Mouse (Mus musculus): ENCODE measurements around the gene Spag7.

Gene Spag7

DNA sequence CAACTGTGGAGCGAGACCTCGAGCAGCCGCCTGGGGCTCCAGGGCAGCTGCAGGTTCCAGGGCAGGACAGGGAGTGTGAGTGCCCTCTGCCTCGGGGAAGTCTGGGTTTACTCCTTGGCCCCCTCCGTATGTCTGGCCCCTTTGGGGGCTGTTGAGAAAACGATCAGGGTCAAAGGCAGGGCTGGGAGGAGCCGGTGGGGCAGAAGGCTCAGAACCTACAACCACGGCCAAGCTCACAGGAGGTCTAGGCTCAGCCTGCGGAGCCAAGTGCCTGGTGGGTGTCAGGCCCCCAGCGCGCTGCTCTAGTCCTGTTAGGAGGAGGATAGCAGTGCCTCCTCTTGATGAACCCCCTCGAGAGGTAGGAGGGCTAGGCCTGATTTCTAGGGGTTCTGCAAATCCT is 12.0 kb upstream of the Spag7 start:
- DNase-seq (ENCODE audit: low spot score in 2 of 2) = no peak

DNA sequence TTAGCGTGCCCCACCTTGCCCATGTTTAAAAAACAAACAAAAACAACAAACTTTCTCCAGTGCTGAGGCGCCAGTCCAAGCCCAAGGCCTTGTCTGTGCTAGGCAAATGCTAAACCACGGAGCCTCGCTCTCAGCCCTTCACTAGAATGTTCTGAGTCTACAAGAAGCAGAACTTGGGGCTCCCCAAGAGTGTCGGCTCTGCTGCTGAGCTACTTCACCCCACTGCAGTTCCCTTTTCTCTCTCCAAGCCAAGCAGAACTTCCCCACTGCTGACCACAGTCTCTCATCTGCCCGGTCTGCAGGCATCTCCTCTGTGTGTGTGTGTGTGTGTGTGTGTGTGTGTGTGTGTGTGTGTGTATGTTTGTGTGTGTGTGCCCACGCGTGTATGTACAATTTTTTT is 10.7 kb upstream of the Spag7 start:
- peak in 1 of 2 experiments; percentile 40 for DNase-seq (ENCODE audit: low spot score in 2 of 2)

DNA sequence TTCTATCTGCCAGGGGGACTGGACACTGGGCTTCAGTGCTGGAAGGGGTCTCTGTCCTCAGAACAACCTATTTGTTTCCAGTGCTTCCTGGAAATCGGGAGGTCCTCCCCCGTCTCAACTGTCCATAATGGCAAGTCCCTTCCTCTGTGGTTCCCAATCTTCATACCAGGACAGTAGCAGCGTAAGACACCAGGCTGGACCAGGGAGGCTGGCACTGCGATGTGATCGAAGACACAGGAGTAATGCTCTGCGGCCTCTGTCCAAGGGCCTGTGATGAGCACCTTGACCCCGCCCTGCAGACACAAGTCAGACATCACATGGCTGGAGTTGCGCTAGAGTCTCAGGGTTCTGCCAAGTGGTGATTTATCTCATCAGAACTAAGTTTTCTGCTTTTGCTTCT is 10.1 kb upstream of the Spag7 start:
- DNase-seq (ENCODE audit: low spot score in 2 of 2) = no peak

DNA sequence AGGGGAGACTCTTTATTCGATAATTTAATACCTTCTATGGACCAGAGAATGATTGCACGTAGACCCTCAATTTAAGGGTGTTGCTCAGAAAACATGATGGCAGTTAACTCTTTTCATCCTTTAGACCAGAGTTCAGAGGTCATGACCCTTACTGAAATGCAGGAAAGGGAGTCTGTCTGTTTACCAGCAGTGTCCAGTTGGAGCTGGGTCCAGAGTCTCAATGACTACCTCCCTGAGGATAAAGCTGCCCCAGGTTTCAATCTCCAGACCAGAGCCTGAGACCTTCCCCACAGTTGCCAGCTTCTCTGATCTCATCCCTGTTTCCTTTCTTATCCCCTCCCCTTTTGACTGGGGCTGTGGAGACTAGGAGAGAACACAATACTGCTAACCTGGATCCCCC is 9.4 kb upstream of the Spag7 start:
- no peak for DNase-seq (ENCODE audit: low spot score in 2 of 2)

DNA sequence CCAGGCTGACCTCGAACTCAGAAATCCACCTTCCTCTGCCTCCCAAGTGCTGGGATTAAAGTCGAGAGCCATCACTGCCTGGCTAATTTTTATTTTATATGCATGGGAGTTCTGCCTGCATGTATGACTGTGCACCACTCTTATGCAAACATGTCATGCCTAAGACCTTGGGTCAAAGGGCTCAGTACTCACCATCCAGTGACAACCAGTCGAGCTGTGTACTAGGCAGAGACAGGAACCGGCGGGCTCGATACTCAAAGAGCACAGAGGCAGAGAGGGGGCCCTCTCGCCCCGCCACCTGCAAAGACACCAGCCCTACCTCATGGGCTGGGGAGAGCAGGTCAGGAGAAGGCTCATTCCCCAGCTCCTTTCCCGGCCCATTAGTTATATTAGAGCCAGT is 8.9 kb upstream of the Spag7 start:
- DNase-seq (ENCODE audit: low spot score in 2 of 2) = no peak

DNA sequence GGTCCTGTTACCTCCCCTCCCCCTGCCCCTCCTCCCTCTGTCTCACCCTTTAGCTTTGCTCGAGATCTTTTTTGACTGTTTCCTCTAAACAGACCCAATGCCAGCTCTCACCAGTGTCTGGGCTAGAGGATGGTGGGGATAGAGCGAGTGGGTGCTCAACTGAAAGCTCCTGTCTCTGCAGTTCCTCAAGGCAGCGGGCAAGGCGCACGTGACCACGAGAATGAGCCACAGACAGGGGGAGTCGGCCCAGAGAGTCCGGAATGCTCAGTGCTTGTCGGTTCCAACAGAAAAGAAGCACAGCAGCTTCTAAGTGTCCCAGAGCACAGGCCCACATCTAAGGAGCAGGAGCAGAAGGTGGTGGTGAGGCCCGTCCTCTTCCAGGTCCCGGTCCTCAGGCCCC is 5.3 kb upstream of the Spag7 start:
- DNase-seq (ENCODE audit: low spot score in 2 of 2) = no peak

DNA sequence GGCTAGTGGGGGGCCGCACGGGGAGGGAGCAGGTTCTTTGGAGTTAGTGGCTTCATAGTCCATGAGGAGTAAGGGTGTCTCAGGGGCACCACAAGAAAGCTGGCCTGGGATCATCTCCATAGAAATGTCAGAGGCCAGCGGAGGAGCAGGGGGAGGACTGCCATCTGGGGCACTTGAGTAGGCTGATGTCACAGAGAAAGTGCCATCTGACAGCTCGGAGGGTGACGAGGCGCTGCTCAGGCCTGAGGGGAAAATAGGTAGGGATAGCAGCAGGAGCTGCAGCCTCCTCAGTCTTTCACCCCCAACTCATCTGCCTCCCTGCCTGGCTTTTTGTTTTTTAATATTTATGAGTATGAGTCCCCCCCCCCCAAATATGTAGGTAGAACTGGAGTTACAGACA is 4.8 kb upstream of the Spag7 start:
- DNase-seq (ENCODE audit: low spot score in 2 of 2) = no peak

DNA sequence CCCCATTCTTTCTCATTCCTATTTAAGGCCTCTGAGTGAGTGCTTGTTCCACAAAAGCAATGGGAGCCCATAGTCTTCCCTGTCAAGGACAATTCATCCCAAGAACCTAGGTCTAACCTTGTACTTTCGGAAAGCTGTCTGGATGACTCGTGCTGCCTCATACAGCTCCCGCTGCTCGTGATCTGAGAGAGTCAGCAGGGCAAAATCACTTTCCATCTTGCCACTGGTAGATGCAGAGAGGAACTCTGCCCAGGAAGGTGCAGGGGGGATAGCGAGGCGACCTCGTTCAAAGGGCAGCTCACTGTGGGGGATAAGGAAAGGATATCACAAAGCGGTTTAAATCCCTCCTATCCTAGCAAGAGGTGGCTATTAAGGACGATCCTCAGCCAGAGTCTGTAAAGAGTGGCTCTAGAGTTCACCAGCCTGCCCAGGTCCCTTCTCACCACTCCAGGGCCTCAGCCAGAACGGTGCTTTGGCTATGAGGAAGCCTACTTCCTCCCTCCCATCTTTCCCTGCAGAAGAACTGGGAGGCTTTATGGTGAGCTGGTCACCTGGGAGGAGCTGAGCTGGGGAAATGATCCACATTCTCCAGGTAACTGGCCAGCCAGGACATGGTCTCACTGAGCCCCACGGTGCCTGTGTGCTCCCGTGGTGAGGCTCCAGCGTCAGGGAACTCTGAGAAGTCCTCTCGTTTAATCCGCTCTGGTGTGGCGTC is 2.3 kb upstream of the Spag7 start:
- DNase-seq (ENCODE audit: low spot score in 2 of 2) = no peak

DNA sequence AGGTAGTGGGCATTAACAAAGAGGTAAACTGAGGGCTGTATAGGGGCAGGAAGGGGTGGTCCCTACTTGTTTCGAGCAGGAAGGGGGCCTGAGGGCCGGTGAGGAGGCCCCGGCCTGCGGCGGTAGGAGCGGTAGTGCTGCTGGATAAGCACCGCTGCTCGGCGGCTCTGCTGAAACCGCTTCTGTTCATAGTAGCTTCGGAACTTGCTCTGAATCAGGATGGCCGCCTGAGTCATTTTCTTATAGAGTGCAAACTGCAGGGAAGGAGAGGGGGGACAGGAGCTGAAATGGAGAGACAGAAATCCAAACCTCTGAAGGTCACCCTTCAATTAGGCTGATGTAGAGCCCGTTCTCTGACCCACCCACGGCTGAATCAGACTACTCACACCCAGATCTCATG is 1.3 kb upstream of the Spag7 start:
- DNase-seq (ENCODE audit: low spot score in 2 of 2) = no peak

DNA sequence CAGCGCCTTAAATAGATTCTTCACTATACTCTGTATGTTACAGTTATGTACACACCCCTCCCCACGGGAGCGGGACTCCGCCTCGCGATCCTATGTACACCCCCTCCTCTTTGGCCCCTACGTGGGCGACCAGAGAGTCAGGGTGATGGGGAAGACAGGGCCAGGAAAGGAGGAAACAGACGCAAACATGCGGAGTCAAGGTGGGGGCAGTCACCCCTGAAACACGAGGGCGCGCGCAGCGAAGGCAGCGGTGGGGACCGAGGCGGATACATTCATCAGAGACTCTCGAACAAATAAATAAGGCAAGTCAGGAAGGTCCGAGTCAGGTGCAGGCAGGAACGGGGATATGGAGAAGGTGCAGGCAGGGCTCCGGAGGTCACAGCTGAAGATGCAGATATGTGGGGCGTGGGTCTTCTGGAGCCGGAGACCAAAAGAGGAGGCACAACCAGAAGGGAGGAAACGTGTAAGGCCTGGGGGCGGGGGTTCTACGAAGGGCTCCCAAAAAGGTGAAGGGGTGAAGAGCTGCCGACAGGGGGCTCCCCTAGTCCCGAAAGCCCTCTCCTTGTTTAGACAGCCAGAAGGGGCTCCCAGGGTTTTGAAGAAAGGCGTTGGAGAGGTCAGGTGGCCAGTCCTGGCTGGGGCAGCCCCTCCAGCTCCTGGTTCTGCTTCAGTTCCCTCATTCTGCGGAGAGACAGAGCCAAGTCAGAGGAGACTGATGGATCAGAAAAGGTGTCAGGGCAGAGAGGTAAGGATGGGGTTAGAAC is 548 bp upstream of the Spag7 start:
- peak; percentile 64 to 75 for DNase-seq (ENCODE audit: low spot score in 2 of 2)

DNA sequence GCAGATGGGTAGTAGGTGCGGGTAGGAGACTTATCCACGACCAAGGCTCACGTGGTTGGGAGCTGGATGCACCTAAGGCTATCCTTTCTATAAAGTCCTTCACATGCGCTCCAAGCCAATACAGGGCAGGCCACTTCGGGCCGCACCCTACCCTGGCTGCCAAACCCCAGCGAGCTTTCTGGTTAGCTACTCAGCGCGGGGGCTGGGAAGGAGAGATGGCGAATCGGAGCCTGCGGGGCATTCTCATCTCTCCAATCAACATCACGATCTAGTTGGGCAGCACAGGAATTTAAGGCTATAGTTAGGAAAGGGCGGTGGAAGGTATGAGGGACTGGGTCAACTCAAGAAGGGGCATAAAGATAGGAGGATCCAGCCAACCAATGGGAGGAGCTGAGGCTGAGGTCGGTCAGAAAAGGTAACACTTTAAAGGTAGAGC is 863 bp downstream of the Spag7 start:
- DNase-seq (ENCODE audit: low spot score in 2 of 2) = peak; percentile 39 to 47

DNA sequence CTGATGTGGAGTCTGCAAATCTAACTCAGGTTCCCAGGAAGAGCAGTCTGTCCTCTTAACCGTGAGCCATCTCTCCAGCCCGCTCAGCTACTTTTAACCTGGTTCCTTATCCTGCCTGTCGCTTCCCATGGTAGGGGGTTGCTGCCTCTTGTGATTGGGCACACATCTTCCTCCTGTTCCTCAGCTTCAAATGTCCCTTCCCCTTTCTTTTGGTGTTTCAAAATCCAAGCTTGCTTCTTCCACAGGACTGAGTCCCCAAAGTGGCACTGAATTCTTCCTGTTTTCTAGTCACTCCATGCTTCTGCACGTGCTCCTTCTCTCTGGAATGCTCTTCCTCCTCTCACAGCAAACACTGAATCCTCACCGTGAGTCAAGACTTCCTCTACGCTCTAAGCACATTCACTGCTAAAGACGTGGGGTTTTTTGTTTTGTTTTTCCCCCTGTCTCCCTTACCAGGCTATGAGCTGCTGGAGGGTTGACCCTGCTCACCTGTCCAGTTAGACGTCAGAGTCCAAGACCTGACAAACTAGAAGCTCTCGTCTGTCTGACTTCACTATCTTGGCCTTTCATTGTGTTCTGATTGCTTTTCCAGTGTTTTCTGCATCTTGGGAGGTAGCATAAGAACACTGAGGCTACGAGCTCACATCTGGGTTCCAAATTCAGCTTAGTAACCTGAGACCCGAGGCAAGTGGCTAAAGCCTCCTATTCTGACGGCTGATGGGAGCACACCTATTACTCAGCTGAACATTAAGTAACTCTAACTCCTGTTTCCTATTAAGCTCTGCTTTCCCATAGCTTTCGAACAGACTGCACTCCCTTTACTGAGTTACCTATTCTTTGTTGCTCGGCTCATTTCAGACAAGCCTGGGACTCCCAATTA is 1.7 kb downstream of the Spag7 start:
- no peak for DNase-seq (ENCODE audit: low spot score in 2 of 2)

DNA sequence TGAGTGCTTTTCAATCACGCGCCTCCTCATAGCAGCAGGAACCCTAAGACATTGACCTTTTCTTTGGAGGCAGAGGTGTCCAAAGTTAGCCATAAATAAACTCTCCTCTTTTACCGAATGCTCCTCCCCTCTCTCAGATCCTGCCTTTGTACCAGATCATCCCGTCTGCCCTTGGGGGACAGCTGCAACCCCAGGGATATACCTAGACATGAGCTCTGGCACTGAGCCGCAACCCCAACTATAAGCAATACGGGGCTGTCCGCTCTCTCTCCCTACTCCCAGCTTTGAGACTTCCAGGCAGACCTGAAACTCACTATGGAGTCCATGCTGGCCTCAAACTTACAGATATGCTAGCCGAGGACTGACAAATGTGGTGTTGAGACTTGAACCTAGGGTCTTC is 2.5 kb downstream of the Spag7 start:
- no peak for DNase-seq (ENCODE audit: low spot score in 2 of 2)

DNA sequence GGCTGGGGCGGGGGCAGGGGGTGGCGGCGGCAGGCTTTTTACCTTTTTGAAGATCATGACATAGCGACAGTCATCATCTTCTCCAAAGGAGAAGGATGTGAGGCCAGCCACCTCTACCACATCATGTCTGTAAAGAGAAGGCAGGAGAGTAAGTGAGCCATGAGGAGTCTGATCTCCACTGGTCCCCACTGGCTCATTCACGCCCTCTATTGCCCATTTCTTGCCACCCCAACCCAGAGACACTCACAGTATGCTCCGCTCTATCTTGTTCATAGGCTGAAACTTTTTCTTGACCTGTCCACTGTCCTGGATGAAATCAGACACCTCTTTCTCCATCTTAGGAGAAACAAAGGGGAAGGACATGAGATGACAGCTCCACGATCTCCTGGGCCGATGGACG is 4.5 kb downstream of the Spag7 start:
- DNase-seq (ENCODE audit: low spot score in 2 of 2) = no peak

DNA sequence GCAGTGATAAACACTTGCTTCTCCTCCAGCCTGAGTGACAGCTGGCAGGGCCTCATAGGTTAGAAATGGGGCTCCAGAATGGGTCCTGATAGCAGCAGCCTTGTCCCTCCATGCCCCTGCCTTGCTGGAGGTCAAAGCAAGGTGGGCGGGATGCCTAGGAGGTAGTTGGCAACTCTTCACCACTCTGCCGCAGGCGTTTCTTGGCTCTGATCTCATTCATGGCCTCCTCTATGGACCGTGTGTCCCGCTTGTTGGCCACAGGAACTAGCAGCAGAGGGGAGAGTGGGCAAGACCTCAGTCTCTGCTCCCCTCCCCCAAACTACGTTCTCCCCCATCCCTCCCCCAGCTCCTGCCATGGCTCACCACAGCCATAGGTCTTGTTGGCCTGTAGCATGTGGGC is 5.3 kb downstream of the Spag7 start:
- DNase-seq (ENCODE audit: low spot score in 2 of 2) = no peak

DNA sequence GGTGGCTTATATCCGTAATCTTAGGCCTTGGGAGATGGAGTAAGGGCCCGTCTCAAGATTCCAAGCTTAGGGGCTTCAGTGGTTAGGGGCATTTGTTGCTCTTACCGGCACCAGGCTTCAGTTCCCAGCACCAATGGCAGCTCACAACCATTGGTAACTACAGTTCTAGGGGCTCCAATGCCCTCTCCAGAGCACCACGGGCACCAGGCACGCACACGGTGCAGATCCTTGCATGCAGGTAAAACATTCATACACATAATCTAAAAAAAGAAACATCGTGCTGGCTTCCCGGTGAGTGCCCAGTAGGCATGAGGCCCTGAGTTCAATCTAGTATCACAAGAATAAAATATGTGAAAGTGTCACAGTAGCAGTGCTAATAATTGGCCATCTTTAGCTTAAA is 6.1 kb downstream of the Spag7 start:
- DNase-seq (ENCODE audit: low spot score in 2 of 2) = no peak

DNA sequence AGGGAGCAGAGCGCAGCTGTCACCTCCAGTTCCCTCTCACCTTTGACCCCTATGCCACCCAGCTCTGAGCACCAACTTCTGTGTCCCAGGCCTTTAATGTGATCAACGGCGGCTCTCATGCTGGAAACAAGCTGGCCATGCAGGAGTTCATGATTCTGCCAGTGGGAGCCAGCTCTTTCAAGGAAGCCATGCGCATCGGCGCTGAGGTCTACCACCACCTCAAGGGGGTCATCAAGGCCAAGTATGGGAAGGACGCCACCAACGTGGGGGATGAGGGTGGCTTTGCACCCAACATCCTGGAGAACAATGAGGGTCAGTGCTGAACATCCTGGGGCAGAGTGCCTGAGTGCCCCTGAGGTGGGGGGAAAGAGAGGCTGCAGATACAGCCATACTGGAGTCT is 8.6 kb downstream of the Spag7 start:
- DNase-seq (ENCODE audit: low spot score in 2 of 2) = no peak

DNA sequence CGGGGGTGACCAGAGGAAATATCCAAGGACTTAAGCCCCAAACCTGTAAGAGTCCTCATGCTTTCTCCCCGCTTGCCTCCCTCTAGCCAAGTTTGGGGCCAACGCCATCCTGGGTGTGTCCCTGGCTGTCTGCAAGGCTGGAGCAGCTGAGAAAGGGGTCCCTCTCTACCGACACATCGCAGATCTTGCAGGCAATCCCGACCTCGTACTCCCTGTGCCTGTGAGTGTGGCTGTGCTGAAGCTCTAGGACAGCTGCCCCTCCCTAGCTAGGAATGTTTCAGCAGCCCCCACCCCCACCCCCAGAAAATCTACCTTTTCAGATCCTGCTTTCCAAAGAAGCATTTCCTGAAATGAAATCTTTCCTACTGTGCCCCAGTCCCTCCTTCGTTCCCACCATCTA is 10.3 kb downstream of the Spag7 start:
- no peak for DNase-seq (ENCODE audit: low spot score in 2 of 2)

DNA sequence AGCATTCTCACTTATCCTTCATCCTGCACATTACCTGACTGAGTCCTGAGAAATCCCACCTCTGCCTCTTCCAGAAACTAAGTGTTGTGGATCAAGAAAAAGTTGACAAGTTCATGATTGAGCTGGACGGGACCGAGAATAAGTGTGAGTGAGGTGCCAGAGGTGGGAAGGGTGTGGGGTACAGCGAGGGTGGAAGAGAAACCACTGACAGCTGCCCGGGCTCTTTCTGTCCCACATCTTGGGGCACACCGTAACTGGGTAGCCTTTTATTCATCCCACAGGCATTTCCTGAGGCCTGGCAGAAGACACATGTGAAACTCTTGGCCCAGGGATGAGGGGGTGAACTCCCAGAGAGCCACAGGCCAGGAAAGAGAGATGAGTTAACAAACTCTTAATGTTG is 10.7 kb downstream of the Spag7 start:
- no peak for DNase-seq (ENCODE audit: low spot score in 2 of 2)

DNA sequence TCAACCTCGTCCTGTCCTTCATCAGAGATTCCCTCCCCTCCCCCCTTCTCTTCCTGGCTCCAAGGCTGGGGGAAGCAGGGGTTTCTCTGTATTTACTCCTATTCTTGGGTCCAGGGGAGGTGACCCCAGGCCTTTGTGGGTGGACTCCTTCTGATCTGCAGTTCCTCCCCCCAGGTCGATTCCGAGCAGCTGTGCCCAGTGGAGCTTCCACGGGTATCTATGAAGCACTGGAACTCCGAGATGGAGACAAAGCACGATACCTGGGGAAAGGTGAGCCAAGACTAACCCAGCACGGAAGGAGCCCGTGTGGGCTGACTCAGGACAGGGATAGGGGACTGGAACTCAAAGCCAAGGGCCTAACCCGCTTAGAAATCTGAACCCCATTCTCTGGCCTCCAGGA is 11.2 kb downstream of the Spag7 start:
- no peak for DNase-seq (ENCODE audit: low spot score in 2 of 2)

DNA sequence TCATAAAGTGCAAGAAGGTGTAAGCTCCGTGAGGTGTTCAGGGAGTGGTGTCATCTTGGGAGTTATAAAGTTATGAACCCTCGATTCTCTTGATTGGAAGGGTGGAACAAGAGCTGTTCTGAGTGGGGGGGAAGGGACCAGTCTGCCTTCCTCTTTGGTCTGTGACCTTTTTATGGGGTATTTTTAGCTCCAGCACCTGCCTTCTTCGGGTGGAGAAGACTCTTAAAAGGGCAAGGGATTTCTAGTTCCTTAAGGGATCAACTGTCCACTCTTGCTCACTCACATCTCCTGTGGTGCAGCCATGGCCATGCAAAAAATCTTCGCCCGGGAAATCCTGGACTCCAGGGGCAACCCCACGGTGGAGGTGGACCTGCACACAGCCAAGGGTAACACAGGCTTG is 11.6 kb downstream of the Spag7 start:
- no peak for DNase-seq (ENCODE audit: low spot score in 2 of 2)

DNA sequence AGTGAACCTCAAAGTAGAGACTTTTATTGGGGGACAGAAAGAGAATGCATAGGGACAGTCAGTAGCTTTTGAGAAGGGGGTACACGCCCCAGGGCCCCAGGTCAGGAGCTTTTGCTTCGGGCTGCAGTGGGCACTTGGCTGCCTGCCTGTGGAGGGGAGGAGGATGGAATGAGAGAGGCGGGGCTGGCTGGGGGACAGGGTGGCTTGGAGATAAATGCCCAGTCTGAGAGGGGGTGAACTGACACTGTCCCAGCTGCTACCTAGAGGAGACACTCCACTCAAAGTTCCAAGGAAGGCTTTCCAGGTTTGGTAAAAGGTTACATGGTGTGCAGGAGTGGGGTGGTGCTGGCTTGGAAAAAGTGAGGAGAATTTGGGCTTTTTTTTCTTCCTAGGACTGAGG is 12.3 kb downstream of the Spag7 start, which contains the start of gene Eno3:
Gene Eno3, plus strand, starts transcription at position 239 of the 400 bp plus-strand sequence.
- no peak for DNase-seq (ENCODE audit: low spot score in 2 of 2)
